Mouse (Mus musculus): ENCODE data around the gene Dpy19l2.
"Not testable (repeated sequence)": the region's sequence is repeated elsewhere in the genome, so short reads cannot be mapped to it uniquely, and the experiment has no call there.

Dpy19l2 gene

GRCm38 (mm10) chr9:24695700-24696404 lies at the start of gene Dpy19l2:
Gene Dpy19l2, minus strand, starts transcription at chr9:24696293.
- DNase-seq (ENCODE audit: low spot score in 2 of 2), result no peak

- DNase-seq (ENCODE audit: low spot score in 2 of 2), result no peak
Observed at GRCm38 (mm10) chr9:24744958-24745357, 48.9 kb upstream of the Dpy19l2 start.

- DNase-seq (ENCODE audit: low spot score in 2 of 2), result no peak
Observed at GRCm38 (mm10) chr9:24701246-24701645, 5.2 kb upstream of the Dpy19l2 start.

- DNase-seq (ENCODE audit: low spot score in 2 of 2), result no peak
Observed at GRCm38 (mm10) chr9:24696405-24696778, 299 bp upstream of the Dpy19l2 start.

- not testable (repeated sequence) for DNase-seq (ENCODE audit: low spot score in 2 of 2)
Observed at GRCm38 (mm10) chr9:24637341-24637740, 58.8 kb downstream of the Dpy19l2 start.

GRCm38 (mm10) chr9:24624896-24625295 lies 71.2 kb downstream of the Dpy19l2 start, which contains the start of gene Cypt4:
Gene Cypt4, plus strand, starts transcription at chr9:24625196.
- no peak for DNase-seq (ENCODE audit: low spot score in 2 of 2)

- DNase-seq (ENCODE audit: low spot score in 2 of 2), result no peak
Observed at GRCm38 (mm10) chr9:24538159-24538558, 157.9 kb downstream of the Dpy19l2 start.

- peak in 1 of 2 experiments; percentile 26 for DNase-seq (ENCODE audit: low spot score in 2 of 2)
Observed at GRCm38 (mm10) chr9:24516575-24517139, 179.4 kb downstream of the Dpy19l2 start.

- no peak for DNase-seq (ENCODE audit: low spot score in 2 of 2)
Observed at GRCm38 (mm10) chr9:24514078-24514469, 182.0 kb downstream of the Dpy19l2 start.

- no peak for DNase-seq (ENCODE audit: low spot score in 2 of 2)
Observed at GRCm38 (mm10) chr9:24513290-24514077, 182.6 kb downstream of the Dpy19l2 start.

GRCm38 (mm10) chr9:24512121-24512539 lies 184.0 kb downstream of the Dpy19l2 start:
- DNase-seq (ENCODE audit: low spot score in 2 of 2), result no peak

- DNase-seq (ENCODE audit: low spot score in 2 of 2), result no peak
Observed at GRCm38 (mm10) chr9:24511371-24512120, 184.5 kb downstream of the Dpy19l2 start.

GRCm38 (mm10) chr9:24508880-24509279 lies 187.2 kb downstream of the Dpy19l2 start:
- no peak for DNase-seq (ENCODE audit: low spot score in 2 of 2)

All from heart, adult 9 months (tissue).